Mouse (Mus musculus): Measurements from ENCODE around the gene Trmo. TPM values are rescaled to one million over a fixed set of nuclear protein-coding genes. Genes with fewer than 3 reads are reported as not detected.

Gene Trmo
- polyA plus RNA-seq (2012; rRNA removed) = 1.2 and 1.5 TPM in 2 replicates

GRCm38 (mm10) chr4:46389013-46389611 lies at the start of gene Trmo:
Gene Trmo (minus strand): TSS chr4:46389437.

GRCm38 (mm10) chr4:46413406-46413805 lies 24.2 kb upstream of the Trmo start, which contains the start of gene Hemgn:
Gene Hemgn (minus strand): TSS chr4:46413506.

GRCm38 (mm10) chr4:46343596-46344260 lies 45.5 kb downstream of the Trmo start, which contains the start of gene Foxe1:
Gene Foxe1 (plus strand): TSS chr4:46343609.

Other genes starting within 250 kb of the Trmo start
- 4.5 and 21.7 TPM in 2 replicates for gene Xpa, start 193.1 kb downstream of the Trmo start, polyA plus RNA-seq (2012; rRNA removed)
- gene Foxe1, start 45.8 kb downstream of the Trmo start, polyA plus RNA-seq (2012; rRNA removed) = 1.1 and 1.6 TPM in 2 replicates
- not detected in 2 replicates for gene Hemgn, start 24.1 kb upstream of the Trmo start, polyA plus RNA-seq (2012; rRNA removed)
- gene Anp32b, start 61.5 kb upstream of the Trmo start, polyA plus RNA-seq (2012; rRNA removed) = 9.0 and 18.2 TPM in 2 replicates
- 14.0 and 14.8 TPM in 2 replicates for gene Nans, start 99.8 kb upstream of the Trmo start, polyA plus RNA-seq (2012; rRNA removed)
- 2.7 and 4.4 TPM in 2 replicates for gene Trim14, start 146.7 kb upstream of the Trmo start, polyA plus RNA-seq (2012; rRNA removed)
- gene Coro2a, start 212.8 kb upstream of the Trmo start, polyA plus RNA-seq (2012; rRNA removed) = 51.1 and 56.0 TPM in 2 replicates